Mouse (Mus musculus): Measurements from ENCODE around the gene Shisa8.

- TF ChIP-seq MYOD1 (IDR thresholded peaks at IDR 0.05; ENCODE audit: control insufficient read depth, insufficient read length, low read depth) (no peak), CTCF (IDR thresholded peaks at IDR 0.05; ENCODE audit: control insufficient read depth, insufficient read depth, insufficient read length) (no peak), USF1 (IDR thresholded peaks at IDR 0.05; ENCODE audit: low read depth) (no peak)
Measured at GRCm38 (mm10) chr15:82183596-82183995, 29.0 kb downstream of the Shisa8 start.
